Mouse (Mus musculus) hindbrain, embryonic 16.5 days (tissue): ENCODE data around the gene Abcc8. TPM values are rescaled to one million over a fixed set of nuclear protein-coding genes. Genes with fewer than 3 reads are reported as not detected.
"Not testable (repeated sequence)": the region's sequence is repeated elsewhere in the genome, so short reads cannot be mapped to it uniquely, and the experiment has no call there.

Source experiments
- ATAC-seq: fragments of 200-750 bp; cut with Nextera tagmentation; 2 replicates; pipeline ENCODE4 v1.8.0; 2017; ENCODE audit warnings: moderate TSS enrichment, moderate library complexity
- H3K27ac ChIP-seq: fragments of 300-500 bp; sonication (generic); 2 replicates; pipeline ENCODE4 v1.5.1; 2014; ENCODE audit warnings: low read depth, mild to moderate bottlenecking, control low read depth, low read length, moderate library complexity
- H3K27me3 ChIP-seq: fragments of 300-500 bp; sonication (generic); replicated peaks from 2 replicates; pipeline ENCODE4 v1.6.1; 2014; ENCODE audit warnings: low read length; ENCODE audit not compliant: control insufficient read depth, insufficient read depth
- H3K36me3 ChIP-seq: fragments of 300-500 bp; sonication (generic); 2 replicates; pipeline ENCODE4 v1.6.1; 2014; ENCODE audit warnings: mild to moderate bottlenecking, low read length, moderate library complexity, mixed read lengths; ENCODE audit not compliant: control insufficient read depth, insufficient read depth
- H3K4me1 ChIP-seq: fragments of 300-500 bp; sonication (generic); 2 replicates; pipeline ENCODE4 v1.6.1; 2014; ENCODE audit warnings: low read depth, low read length; ENCODE audit not compliant: control insufficient read depth, insufficient read depth
- H3K4me2 ChIP-seq: fragments of 300-500 bp; sonication (generic); 2 replicates; pipeline ENCODE4 v1.6.1; 2014; ENCODE audit warnings: mild to moderate bottlenecking, low read length, control low read depth, moderate library complexity
- H3K4me3 ChIP-seq: fragments of 300-500 bp; sonication (generic); 2 replicates; pipeline ENCODE4 v1.5.1; 2014; ENCODE audit warnings: mild to moderate bottlenecking, low read length, control low read depth, moderate library complexity
- H3K9ac ChIP-seq: fragments of 300-500 bp; sonication (generic); 2 replicates; pipeline ENCODE4 v1.6.1; 2014; ENCODE audit warnings: low read depth, mild to moderate bottlenecking, control low read depth, low read length, moderate library complexity
- H3K9me3 ChIP-seq: fragments of 300-500 bp; sonication (generic); 2 replicates; pipeline ENCODE4 v1.6.1; 2014; ENCODE audit warnings: mild to moderate bottlenecking, low read length, moderate library complexity; ENCODE audit not compliant: control insufficient read depth
- WGBS: fragments of 180-500 bp; shearing (Covaris S2); extraction: QIAGEN DNeasy Blood & Tissue Kit; methylation state at CpG from one replicate; pipeline ENCODE4 v1.1.7; 2014; 5-methylcytosine and 5-hydroxymethylcytosine counted together
- polyA plus RNA-seq: library from polyadenylated mRNA; unstranded; fragments of >200 nt; fragmentation: Nextera tagmentation; extraction: Ambion mirVana; gene quantifications from 2 replicates; pipeline ENCODE4 v1.2.1, GENCODE M21; 2015

Gene Abcc8
- polyA plus RNA-seq, 1 experiment from 2014 or later: 12.0 TPM

- Histone ChIP-seq H3K27ac (no peak overlapping the region), H3K36me3 (no peaks in the 10 kb centered on the region), H3K9ac (no peak overlapping the region), H3K4me3 (no peak overlapping the region), H3K9me3 (no peaks in the 10 kb centered on the region), H3K4me2 (no peak overlapping the region), H3K4me1 (no peaks in the 10 kb centered on the region), H3K27me3 (no peaks in the 10 kb centered on the region)
- WGBS: 41% methylated on average over 11 of the region's 11 CpGs
- ATAC-seq: peak; percentile 67
Measured at GRCm38 (mm10) chr7:46204046-46204471, 24.2 kb upstream of the Abcc8 start.

DNA sequence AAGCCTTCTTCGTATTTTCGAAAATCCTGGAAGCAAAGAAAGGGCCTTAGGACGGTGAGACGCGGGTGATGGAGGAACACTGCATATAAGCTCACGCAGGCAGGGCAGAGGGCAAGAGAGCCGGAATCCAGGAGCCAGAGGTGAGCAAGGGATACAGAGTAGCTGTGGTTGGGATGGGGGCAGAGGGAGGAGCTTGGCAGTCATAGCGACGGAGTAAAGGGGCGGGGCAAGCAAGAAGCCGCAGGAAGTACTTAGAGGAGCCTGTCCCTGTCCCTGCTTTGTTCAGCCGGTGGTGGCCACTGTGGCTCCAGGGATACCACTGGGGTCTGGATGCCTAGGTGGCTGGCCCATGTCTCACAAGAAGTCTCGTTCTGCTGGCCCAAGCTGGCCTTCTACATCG, 21.8 kb upstream of the Abcc8 start:
- Histone ChIP-seq H3K9ac (no peak overlapping the region), H3K27me3 (no peaks in the 10 kb centered on the region), H3K4me2 (no peak overlapping the region), H3K4me1 (no peaks in the 10 kb centered on the region), H3K4me3 (no peak overlapping the region), H3K9me3 (no peaks in the 10 kb centered on the region), H3K36me3 (no peaks in the 10 kb centered on the region), H3K27ac (no peak overlapping the region)
- 0 out of 2 replicates have a peak, but pooled peaks have one; percentile 18 for ATAC-seq
- WGBS: 20% methylated on average over 14 of the region's 14 CpGs

DNA sequence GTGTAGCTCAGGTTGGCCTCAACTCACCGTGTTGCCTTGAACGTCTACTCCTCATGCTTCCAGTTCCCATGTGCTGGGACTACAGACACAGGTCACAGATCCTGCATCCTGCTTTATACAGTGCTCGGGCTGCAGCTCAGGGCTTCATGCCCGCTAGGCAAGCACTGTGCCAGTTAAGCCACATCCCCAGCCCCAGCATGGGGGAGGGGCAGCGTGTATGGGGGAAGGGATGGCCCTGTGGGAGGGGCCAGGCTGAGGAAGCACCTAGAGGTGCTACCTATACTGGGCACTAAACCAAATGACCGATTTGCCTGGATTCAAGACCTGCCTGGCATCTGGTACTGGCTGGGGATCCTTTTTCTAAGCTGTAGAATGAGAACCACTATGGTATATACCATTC, 20.2 kb upstream of the Abcc8 start:
- 72% methylated on average over 6 of the region's 6 CpGs for WGBS
- no peak overlapping the region for H3K27ac ChIP-seq
- H3K4me2 ChIP-seq: no peak overlapping the region
- H3K36me3 ChIP-seq: no peaks in the 10 kb centered on the region
- H3K4me1 ChIP-seq: no peaks in the 10 kb centered on the region
- H3K27me3 ChIP-seq: no peaks in the 10 kb centered on the region
- H3K9me3 ChIP-seq: no peaks in the 10 kb centered on the region
- no peak for ATAC-seq
- H3K4me3 ChIP-seq: no peak overlapping the region
- no peak overlapping the region for H3K9ac ChIP-seq

GRCm38 (mm10) chr7:46195356-46195755, 15.5 kb upstream of the Abcc8 start:
- Histone ChIP-seq H3K4me2 (no peak overlapping the region), H3K27me3 (no peaks in the 10 kb centered on the region), H3K9me3 (no peaks in the 10 kb centered on the region), H3K27ac (no peak overlapping the region), H3K9ac (no peak overlapping the region), H3K4me3 (no peak overlapping the region), H3K36me3 (no peaks in the 10 kb centered on the region), H3K4me1 (no peaks in the 10 kb centered on the region)
- WGBS: 79% methylated on average over 5 of the region's 5 CpGs
- ATAC-seq: no peak

- no peak overlapping the region for H3K27ac ChIP-seq
- H3K36me3 ChIP-seq: no peaks in the 10 kb centered on the region
- H3K4me3 ChIP-seq: no peak overlapping the region
- no peak for ATAC-seq
- no peak overlapping the region for H3K9ac ChIP-seq
- no peak overlapping the region for H3K4me2 ChIP-seq
- peaks cover 4% of the 10 kb centered on the region for H3K4me1 ChIP-seq
- no peaks in the 10 kb centered on the region; the same call in 1 of the 2 replicates for H3K27me3 ChIP-seq
- H3K9me3 ChIP-seq: no peaks in the 10 kb centered on the region
Measured at GRCm38 (mm10) chr7:46184232-46184631, 4.4 kb upstream of the Abcc8 start.

- 1% methylated on average over 3 of the region's 3 CpGs for WGBS
- Histone ChIP-seq H3K27ac (no peak overlapping the region), H3K4me3 (no peak overlapping the region), H3K9me3 (no peaks in the 10 kb centered on the region), H3K27me3 (peaks cover 5% of the 10 kb centered on the region; the same call in 1 of the 2 replicates), H3K4me2 (no peak overlapping the region), H3K9ac (no peak overlapping the region), H3K4me1 (peaks cover 4% of the 10 kb centered on the region), H3K36me3 (no peaks in the 10 kb centered on the region)
- ATAC-seq: peak; percentile 75
Measured at GRCm38 (mm10) chr7:46181590-46181989, 1.8 kb upstream of the Abcc8 start.

DNA sequence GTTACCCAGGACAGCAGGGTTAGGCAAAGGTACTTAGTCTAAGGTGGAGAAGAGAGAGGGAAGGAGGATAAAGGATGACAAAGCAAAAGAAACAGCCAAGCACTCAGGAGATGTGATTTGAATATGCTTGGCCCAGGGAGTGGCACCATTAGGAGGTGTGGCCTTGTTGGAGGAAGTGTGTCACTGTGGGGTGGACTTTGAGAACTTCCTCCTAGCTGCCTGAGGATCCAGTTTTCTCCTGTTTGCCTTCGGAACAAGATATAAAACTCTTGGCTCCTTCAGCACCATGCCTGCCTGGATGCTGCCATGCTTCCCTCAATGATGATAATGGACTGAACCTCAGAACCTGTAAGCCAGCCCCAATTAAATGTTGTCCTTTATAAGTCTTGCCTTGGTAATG, 10.9 kb downstream of the Abcc8 start:
- not testable (repeated sequence) for H3K4me1 ChIP-seq, H3K9me3 ChIP-seq, H3K9ac ChIP-seq, H3K4me3 ChIP-seq, H3K27ac ChIP-seq, ATAC-seq, H3K27me3 ChIP-seq, H3K4me2 ChIP-seq, H3K36me3 ChIP-seq
- 90% methylated on average over 1 of the region's 1 CpGs for WGBS

DNA sequence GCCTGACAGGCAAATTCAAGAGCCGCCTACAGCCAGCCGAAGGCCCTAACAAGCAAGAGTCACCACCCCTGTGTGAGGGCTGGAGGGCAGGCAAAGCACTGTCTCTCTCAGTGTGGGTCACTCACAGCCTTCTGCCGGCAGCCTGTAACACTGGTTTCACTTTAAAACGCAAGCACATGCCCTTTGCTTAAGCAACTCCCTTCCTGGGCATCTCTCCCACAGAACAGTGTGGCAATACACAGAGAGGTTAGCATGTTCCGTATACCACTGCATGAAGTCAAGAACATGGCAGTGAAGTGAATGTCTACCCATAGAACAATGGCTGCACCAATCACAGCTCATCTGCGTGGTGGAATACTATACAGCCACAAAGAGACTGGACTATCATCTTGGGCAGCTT, 11.4 kb downstream of the Abcc8 start:
- Histone ChIP-seq H3K36me3 (no peaks in the 10 kb centered on the region), H3K9me3 (no peaks in the 10 kb centered on the region), H3K27ac (no peak overlapping the region), H3K4me2 (no peak overlapping the region), H3K9ac (no peak overlapping the region), H3K27me3 (no peaks in the 10 kb centered on the region), H3K4me3 (no peak overlapping the region), H3K4me1 (no peaks in the 10 kb centered on the region)
- ATAC-seq: no peak
- 96% methylated on average over 6 of the region's 6 CpGs for WGBS

- Histone ChIP-seq H3K9ac (no peak overlapping the region), H3K4me2 (no peak overlapping the region), H3K36me3 (no peaks in the 10 kb centered on the region), H3K9me3 (no peaks in the 10 kb centered on the region), H3K4me3 (no peak overlapping the region), H3K27ac (no peak overlapping the region), H3K27me3 (no peaks in the 10 kb centered on the region), H3K4me1 (no peaks in the 10 kb centered on the region)
- no peak for ATAC-seq
- WGBS: 95% methylated on average over 7 of the region's 7 CpGs
Measured at GRCm38 (mm10) chr7:46167901-46168300, 11.9 kb downstream of the Abcc8 start.

- no peak overlapping the region for H3K4me3 ChIP-seq
- no peak for ATAC-seq
- no peaks in the 10 kb centered on the region for H3K27me3 ChIP-seq
- H3K9ac ChIP-seq: no peak overlapping the region
- no peak overlapping the region for H3K4me2 ChIP-seq
- WGBS: 90% methylated on average over 11 of the region's 11 CpGs
- H3K27ac ChIP-seq: no peak overlapping the region
- no peaks in the 10 kb centered on the region for H3K9me3 ChIP-seq
- H3K36me3 ChIP-seq: no peaks in the 10 kb centered on the region
- 0 out of 2 replicates have a peak, but pooled peaks cover 6% of the 10 kb centered on the region for H3K4me1 ChIP-seq
Measured at GRCm38 (mm10) chr7:46165876-46166275, 14.0 kb downstream of the Abcc8 start.
